Mouse (Mus musculus) C2C12 (cell line): ENCODE results near the gene Usp50. TPM values are rescaled to one million over a fixed set of nuclear protein-coding genes. Genes with fewer than 3 reads are reported as not detected.

Experiments used
- H3K27me3 ChIP-seq: one replicate; pipeline ENCODE4 v1.6.1; 2011; ENCODE audit not compliant: control insufficient read depth, insufficient read depth, insufficient read length
- H3K36me3 ChIP-seq: one replicate; pipeline ENCODE4 v1.6.1; 2011; ENCODE audit not compliant: control insufficient read depth, insufficient read depth
- H3K4me3 ChIP-seq: one replicate; pipeline ENCODE4 v1.5.1; 2011; ENCODE audit warnings: mild to moderate bottlenecking, control low read depth; ENCODE audit not compliant: poor library complexity, insufficient read depth, severe bottlenecking
- H3K79me2 ChIP-seq: one replicate; pipeline ENCODE4 v1.6.1; 2011; ENCODE audit not compliant: control insufficient read depth, insufficient read depth
- H3K79me3 ChIP-seq: one replicate; pipeline ENCODE4 v1.6.1; 2011; ENCODE audit warnings: low read depth, control low read depth
- H3ac ChIP-seq: one replicate; pipeline ENCODE3; 2011; ENCODE audit warnings: low read depth; ENCODE audit not compliant: control insufficient read depth, insufficient read length
- CEBPB ChIP-seq: IDR thresholded peaks from one replicate; pipeline ENCODE4 v1.6.1; 2011; ENCODE audit warnings: low read depth, mild to moderate bottlenecking, control low read depth, moderate library complexity
- CTCF ChIP-seq: IDR thresholded peaks from one replicate; pipeline ENCODE4 v1.5.1; 2011; ENCODE audit not compliant: control insufficient read depth, insufficient read depth, insufficient read length
- FOSL1 ChIP-seq: IDR thresholded peaks from one replicate; pipeline ENCODE4 v1.8.0; 2011; ENCODE audit warnings: mild to moderate bottlenecking, low read length; ENCODE audit not compliant: poor library complexity, insufficient read depth, severe bottlenecking
- MAX ChIP-seq: IDR thresholded peaks from one replicate; pipeline ENCODE4 v1.6.1; 2011; ENCODE audit warnings: mild to moderate bottlenecking, control low read depth
- MYOD1 ChIP-seq: IDR thresholded peaks from one replicate; pipeline ENCODE4 v1.6.1; 2011; ENCODE audit warnings: low read depth; ENCODE audit not compliant: control insufficient read depth, insufficient read length
- MYOG ChIP-seq: IDR thresholded peaks from one replicate; pipeline ENCODE4 v1.6.1; 2011; ENCODE audit not compliant: control insufficient read depth, insufficient read length; ENCODE audit errors: extremely low read depth
- USF1 ChIP-seq: IDR thresholded peaks from one replicate; pipeline ENCODE4 v1.6.1; 2011; ENCODE audit warnings: low read depth, mild to moderate bottlenecking, control low read depth, moderate library complexity
- long read RNA-seq, 2 experiments: library from polyadenylated mRNA; unstranded; transcript quantifications; one replicate each; pipeline ENCODE4 v2.0.0; 2019 to 2020
- polyA plus RNA-seq: library from polyadenylated mRNA; unstranded; fragments of >200 nt; fragmentation: generic; extraction: Trizol; gene quantifications from one replicate; pipeline ENCODE4 v1.2.1, GENCODE M21; 2012; ENCODE audit warnings: missing spikeins

The Usp50 gene
- polyA plus RNA-seq = 0.78 TPM
- long read RNA-seq, experiment 1 = 0 reads
- long read RNA-seq, experiment 2, partial matches to known transcripts = 0 of 1 reads
- long read RNA-seq, experiment 2, other reads (novel, unspliced or antisense) = 1 of 1 reads

- TF ChIP-seq FOSL1 = no peak
- TF ChIP-seq MYOG = no peak
- TF ChIP-seq MAX = no peak
- TF ChIP-seq USF1 = no peak
- no peak for TF ChIP-seq CEBPB
- TF ChIP-seq CTCF = no peak
- no peak for TF ChIP-seq MYOD1
- Histone ChIP-seq H3K79me3 (no peaks in the 10 kb centered on the region), H3K27me3 (peaks cover 3% of the 10 kb centered on the region), H3K36me3 (no peaks in the 10 kb centered on the region), H3K4me3 (no peak within 1 kb of the TSS), H3K79me2 (no peaks in the 10 kb centered on the region), H3ac (no peak within 1 kb of the TSS)
These were observed at the start of gene Usp50 for GRCm38 (mm10) chr2:126783370-126783769. Gene Usp50 (minus strand): TSS chr2:126783470.

GRCm38 (mm10) chr2:126817414-126817813 lies 34.1 kb upstream of the Usp50 start:
- no peaks in the 10 kb centered on the region for H3K79me2 ChIP-seq
- H3ac ChIP-seq = no peak overlapping the region
- H3K36me3 ChIP-seq = peaks cover 75% of the 10 kb centered on the region
- TF ChIP-seq FOSL1 (no peak), MAX (no peak), USF1 (no peak), MYOD1 (no peak), MYOG (no peak), CEBPB (no peak), CTCF (no peak)
- H3K27me3 ChIP-seq = no peaks in the 10 kb centered on the region
- H3K4me3 ChIP-seq = no peak overlapping the region
- H3K79me3 ChIP-seq = no peaks in the 10 kb centered on the region

DNA sequence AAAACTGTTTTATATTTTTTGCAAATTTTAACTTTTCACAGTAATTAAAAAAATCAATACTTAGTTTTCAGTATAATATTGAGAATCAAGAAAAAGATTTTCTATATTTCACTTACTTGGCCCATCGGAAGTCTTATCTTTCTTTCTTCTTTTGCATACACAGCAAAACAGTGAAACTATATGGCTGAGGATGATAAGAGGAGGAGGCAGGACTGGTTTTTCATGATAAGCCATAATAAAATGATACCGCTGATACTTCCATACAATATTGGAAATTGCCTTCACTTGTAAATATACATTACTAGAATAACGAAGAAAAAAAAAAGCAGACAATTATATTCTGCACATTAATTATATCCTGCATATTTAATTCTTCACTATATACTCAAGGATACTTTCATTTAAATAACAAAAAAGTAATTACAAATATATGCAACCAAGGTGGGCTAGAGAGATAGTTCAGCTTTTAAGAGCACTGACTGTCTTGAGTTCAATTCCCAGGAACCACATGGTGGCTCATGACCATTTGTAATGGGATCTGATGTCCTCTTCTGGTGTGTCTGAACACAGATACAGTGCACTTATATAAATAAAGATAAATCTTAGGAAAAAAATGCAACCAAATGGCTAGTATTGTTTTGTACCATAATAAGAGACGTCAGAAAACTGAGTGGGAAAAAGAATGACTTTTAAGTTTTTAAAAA lies 33.5 kb upstream of the Usp50 start:
- H3K36me3 ChIP-seq = peaks cover 79% of the 10 kb centered on the region
- no peak overlapping the region for H3ac ChIP-seq
- no peak overlapping the region for H3K4me3 ChIP-seq
- TF ChIP-seq MYOG = no peak
- no peak for TF ChIP-seq CEBPB
- TF ChIP-seq MAX = no peak
- no peak for TF ChIP-seq CTCF
- no peak for TF ChIP-seq USF1
- no peak for TF ChIP-seq FOSL1
- no peak for TF ChIP-seq MYOD1
- H3K79me2 ChIP-seq = no peaks in the 10 kb centered on the region
- H3K27me3 ChIP-seq = no peaks in the 10 kb centered on the region
- no peaks in the 10 kb centered on the region for H3K79me3 ChIP-seq

DNA sequence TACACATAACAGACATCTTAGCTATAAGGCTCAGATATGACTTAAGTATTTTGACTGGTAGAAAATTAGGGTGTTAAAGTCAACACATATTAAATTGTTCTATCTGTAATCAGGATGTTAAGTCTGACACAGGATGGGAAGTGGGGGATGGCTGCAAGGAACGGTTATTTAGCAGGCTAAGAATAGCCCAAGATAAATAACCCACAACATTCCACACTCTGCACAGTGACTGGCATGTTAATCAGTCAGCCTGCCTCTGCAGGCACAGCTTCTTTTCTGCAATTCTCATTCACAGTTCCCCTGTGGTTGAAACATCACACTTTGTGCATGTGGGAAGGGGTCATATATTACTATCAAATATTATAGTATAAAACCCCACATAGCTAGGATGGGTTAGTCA lies 32.6 kb upstream of the Usp50 start:
- Histone ChIP-seq H3ac (no peak overlapping the region), H3K79me3 (no peaks in the 10 kb centered on the region), H3K4me3 (no peak overlapping the region), H3K27me3 (no peaks in the 10 kb centered on the region), H3K36me3 (peaks cover 82% of the 10 kb centered on the region), H3K79me2 (no peaks in the 10 kb centered on the region)
- TF ChIP-seq MAX (no peak), CEBPB (no peak), MYOG (no peak), CTCF (no peak), MYOD1 (no peak), USF1 (no peak), FOSL1 (no peak)

- Histone ChIP-seq H3K79me2 (no peaks in the 10 kb centered on the region), H3K79me3 (no peaks in the 10 kb centered on the region), H3K4me3 (no peak overlapping the region), H3K36me3 (peaks cover 80% of the 10 kb centered on the region), H3ac (no peak overlapping the region), H3K27me3 (no peaks in the 10 kb centered on the region)
- TF ChIP-seq USF1 = no peak
- no peak for TF ChIP-seq MAX
- TF ChIP-seq CEBPB = no peak
- TF ChIP-seq MYOG = no peak
- no peak for TF ChIP-seq FOSL1
- no peak for TF ChIP-seq CTCF
- TF ChIP-seq MYOD1 = no peak
These were observed 18.7 kb upstream of the Usp50 start for GRCm38 (mm10) chr2:126801980-126802379.
